Mouse (Mus musculus) brain, embryonic 14.5 days (tissue): ENCODE measurements around the gene Dcun1d3.

ENCODE experiments used
- CTCF ChIP-seq: fragments of 200-500 bp; IDR thresholded peaks from 2 replicates; pipeline ENCODE4 v1.5.1; 2012; ENCODE audit warnings: inconsistent platforms, mild to moderate bottlenecking, moderate library complexity, borderline replicate concordance; ENCODE audit not compliant: insufficient read depth, insufficient read length; ENCODE audit errors: extremely low read depth
- POLR2A ChIP-seq: fragments of 200-500 bp; IDR thresholded peaks from 2 replicates; pipeline ENCODE4 v1.6.1; 2012; ENCODE audit warnings: mild to moderate bottlenecking, inconsistent platforms, borderline replicate concordance; ENCODE audit not compliant: poor library complexity, insufficient read depth, insufficient read length, severe bottlenecking; ENCODE audit errors: extremely low read depth

DNA sequence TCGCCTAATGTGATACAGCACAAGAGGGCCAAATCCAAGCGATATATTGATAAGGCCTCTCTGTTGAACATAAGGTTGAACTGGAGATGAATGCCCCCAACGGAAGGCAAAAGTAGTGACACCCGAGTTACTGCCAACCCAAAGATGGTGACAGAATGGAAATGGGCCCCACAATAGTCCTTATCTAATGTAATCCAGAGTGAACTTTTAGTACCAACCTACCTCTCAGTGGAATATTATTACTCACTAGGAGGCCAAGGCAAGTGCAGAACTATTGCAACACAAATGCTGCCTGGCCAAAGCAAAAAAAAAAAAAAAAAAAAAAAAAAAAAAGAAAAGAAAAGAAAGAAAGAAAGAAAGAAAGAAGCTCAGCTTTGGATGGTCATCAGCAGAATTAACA lies 3.4 kb downstream of the Dcun1d3 start:
- TF ChIP-seq POLR2A = no peak
- TF ChIP-seq CTCF = no peak
